Mouse (Mus musculus) erythroblast, embryonic 14.5 days (primary cell): ENCODE measurements around the gene Kxd1.

Source experiments
- GATA1 ChIP-seq: IDR thresholded peaks from 2 replicates; pipeline ENCODE4 v1.6.1; 2012; ENCODE audit warnings: low read length, inconsistent platforms, mixed read lengths
- TAL1 ChIP-seq: IDR thresholded peaks from 3 replicates; pipeline ENCODE4 v1.6.1; 2012; ENCODE audit warnings: low read length, inconsistent platforms, mixed read lengths

- no peak for TF ChIP-seq GATA1
- no peak for TF ChIP-seq TAL1
These were observed 43.2 kb upstream of the Kxd1 start for GRCm38 (mm10) chr8:70570990-70571389.
